Mouse (Mus musculus): ENCODE measurements around the gene Cst6. TPM values are rescaled to one million over a fixed set of nuclear protein-coding genes. Genes with fewer than 3 reads are reported as not detected.
A peak's percentile ranks its signal among the peaks of the same experiment; 100 is the strongest.

Cst6 gene
- polyA plus RNA-seq, 1 experiment from 2014 or later, result 9.7 TPM

DNA sequence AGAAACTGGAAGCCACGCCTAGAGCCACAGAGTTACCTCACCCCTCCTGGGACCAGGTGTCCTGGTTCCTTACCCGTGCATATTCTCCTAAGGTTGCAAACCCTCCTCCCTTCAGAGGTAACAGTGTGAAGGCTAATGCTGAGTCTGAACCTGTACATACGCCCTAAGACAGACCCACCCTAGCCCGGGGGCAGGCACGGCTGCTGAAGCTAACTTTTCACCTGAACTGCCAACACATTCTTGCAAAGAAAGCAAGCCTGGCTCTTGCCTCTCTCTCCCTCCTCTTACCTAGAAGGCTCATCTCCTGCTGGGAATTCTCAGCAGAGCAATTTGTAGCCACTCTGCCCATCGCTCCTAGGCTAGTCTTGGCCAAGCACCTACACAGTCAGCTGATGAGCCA is 48.8 kb downstream of the Cst6 start:
- Histone ChIP-seq H3K36me3 (peaks cover 32% of the 10 kb centered on the region), H3K4me3 (no peak overlapping the region), H3K4me2 (no peak overlapping the region), H3K4me1 (replicated peaks) (peaks cover 45% of the 10 kb centered on the region), H3K27ac (replicated peaks) (no peak overlapping the region), H3K9ac (0 out of 2 replicates have a peak overlapping the region, but pooled peaks have one; percentile 28), H3K9me3 (no peaks in the 10 kb centered on the region), H3K27me3 (no peaks in the 10 kb centered on the region)
- 89% methylated on average over 6 of the region's 6 CpGs for WGBS
- ATAC-seq (ENCODE audit: low read depth), result no peak

DNA sequence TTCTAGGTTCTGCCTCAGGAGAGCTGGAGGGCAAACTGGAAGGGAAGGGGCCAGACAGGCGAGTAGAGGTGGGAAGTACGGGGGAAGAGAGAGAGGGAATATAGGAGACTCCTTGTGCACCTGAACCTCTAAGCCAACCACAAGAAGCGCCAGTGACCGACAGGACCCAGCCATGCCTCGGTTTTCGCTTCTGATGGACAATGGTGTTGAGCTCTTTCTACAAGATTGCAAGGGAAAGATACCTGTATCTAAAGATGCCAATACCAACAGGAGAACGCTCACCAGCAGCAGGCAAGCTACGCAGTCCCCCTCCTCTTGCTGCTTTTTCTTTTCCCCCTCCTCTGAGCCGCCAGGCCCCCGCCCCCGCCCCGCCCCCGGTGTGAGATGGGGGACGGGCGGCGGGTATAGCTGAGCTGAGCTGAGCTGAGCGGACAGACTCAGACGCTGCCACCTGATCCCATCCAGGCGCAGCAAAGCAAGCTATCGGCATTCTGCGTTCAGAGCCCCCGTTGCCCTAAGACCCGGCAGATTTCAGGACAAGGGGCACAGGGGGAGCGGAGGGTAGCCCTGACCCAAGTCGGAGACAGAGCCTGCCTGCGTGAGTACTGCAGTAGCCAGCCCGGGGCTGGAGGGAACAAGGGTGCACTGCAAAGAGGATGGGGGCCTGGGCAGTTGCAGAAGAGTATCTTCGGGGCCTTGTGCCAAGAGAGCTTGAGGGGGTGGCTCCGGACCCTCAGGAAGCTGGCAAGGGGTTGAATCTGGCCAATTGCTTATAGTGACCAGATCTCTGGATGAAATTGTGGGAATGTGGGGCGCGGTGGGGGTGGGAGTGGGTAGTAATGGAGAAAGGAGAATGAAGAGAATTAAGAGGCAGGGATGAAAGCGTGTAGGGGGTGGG is 51.2 kb downstream of the Cst6 start, which contains the start of gene Gal3st3:
Gal3st3 (plus strand) TSS at position 429 of the 898 bp plus-strand sequence.
- ATAC-seq (ENCODE audit: low read depth), result peak; percentile 54
- peak within 1 kb of the TSS; percentile 69 for H3K4me3 ChIP-seq
- peak within 1 kb of the TSS; percentile 92 for H3K27ac ChIP-seq (replicated peaks)
- H3K9me3 ChIP-seq, result no peaks in the 10 kb centered on the region
- H3K4me1 ChIP-seq (replicated peaks), result peaks cover 58% of the 10 kb centered on the region
- no peaks in the 10 kb centered on the region for H3K27me3 ChIP-seq
- H3K4me2 ChIP-seq, result peak within 1 kb of the TSS; percentile 77
- 5% methylated on average over 32 of the region's 32 CpGs for WGBS
- H3K36me3 ChIP-seq, result peaks cover 18% of the 10 kb centered on the region
- H3K9ac ChIP-seq, result peak within 1 kb of the TSS; percentile 93

DNA sequence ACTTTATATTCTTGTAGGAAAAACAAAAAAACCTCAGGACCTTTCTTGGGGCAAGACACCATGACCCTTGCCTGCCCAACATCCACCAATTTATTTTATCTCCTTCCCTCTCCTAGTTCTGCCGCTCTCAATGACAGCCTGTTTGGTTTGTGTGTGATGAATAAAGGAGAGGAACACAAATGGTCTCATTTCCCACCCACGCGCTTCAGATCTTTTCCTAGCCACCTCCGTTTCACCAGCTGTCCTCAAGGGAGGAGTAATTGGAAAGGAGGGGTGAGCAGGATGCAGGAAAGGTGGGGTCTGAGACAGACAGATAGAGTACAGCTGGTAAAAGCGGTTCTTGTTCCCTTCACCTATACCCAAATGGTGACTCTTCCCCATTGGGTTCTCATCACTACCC is 52.7 kb downstream of the Cst6 start:
- Histone ChIP-seq H3K27ac (replicated peaks) (no peak overlapping the region), H3K4me1 (replicated peaks) (peaks cover 62% of the 10 kb centered on the region), H3K4me2 (no peak overlapping the region), H3K4me3 (no peak overlapping the region), H3K36me3 (peaks cover 23% of the 10 kb centered on the region), H3K9me3 (no peaks in the 10 kb centered on the region), H3K9ac (no peak overlapping the region), H3K27me3 (no peaks in the 10 kb centered on the region)
- no peak for ATAC-seq (ENCODE audit: low read depth)
- whole genome bisulfite sequencing, result 77% methylated on average over 5 of the region's 5 CpGs

DNA sequence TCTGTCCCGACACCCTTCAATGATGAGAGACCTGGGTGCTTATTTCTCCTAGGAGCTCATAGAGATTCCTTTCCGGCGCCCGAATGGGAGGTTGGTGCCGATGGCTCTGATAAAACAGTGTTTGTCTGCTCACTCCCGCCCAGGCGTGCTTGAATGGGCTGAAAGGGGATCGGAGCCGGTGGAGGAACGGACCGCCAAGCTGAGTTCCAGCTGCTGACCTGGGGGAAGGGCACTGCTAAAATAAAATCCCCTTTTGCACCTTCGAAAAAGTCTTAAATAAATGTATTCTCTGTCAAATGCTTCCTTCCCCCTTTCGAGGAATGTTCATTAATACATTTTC is 53.7 kb downstream of the Cst6 start:
- Histone ChIP-seq H3K27me3 (no peaks in the 10 kb centered on the region), H3K4me1 (replicated peaks) (peaks cover 61% of the 10 kb centered on the region), H3K27ac (replicated peaks) (peak overlapping the region; percentile 92), H3K4me2 (peak overlapping the region; percentile 73), H3K36me3 (peaks cover 32% of the 10 kb centered on the region), H3K9ac (peak overlapping the region; percentile 81), H3K9me3 (no peaks in the 10 kb centered on the region), H3K4me3 (peak overlapping the region; percentile 93)
- peak; percentile 15 for ATAC-seq (ENCODE audit: low read depth)
- 6% methylated on average over 13 of the region's 13 CpGs for WGBS

DNA sequence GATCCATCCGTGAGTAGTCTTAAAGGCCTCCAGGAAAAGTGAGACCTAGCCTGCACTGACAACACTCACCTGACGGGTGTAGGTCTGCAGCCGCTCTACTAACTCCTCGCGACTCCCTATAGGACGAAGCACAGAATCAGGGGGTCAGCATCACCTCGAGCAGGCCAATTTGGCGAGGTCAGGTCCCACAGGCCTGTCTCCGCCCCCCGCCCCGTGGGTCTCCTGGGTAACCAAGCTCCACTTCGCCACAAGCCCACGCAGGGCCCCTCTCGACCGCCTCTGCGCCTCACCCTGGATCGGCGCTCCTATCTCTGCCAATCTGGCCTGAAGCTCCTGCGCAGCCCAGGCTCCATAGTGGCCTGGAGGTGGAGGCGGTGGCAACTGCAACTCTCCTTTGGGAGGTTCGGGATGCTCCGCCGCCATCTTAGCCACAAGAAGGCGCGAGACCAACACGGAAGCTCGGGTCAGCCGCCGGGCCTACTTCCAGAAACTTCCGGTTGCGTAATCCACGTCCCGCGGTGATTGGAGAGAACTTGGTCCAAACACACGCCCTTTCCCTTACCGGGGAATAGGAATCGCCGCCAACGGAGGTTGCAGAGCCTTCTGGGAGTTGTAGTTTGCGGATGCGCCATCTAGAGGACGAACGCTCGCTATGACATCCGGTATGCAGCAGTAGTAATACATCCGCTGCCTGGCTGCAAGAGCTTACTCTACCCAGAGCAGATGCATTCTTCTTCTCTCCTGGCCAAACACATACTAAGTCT is 54.2 kb downstream of the Cst6 start, which contains the start of gene Sf3b2:
Sf3b2 (minus strand) TSS at position 484 of the 764 bp plus-strand sequence.
- peak; percentile 94 for ATAC-seq (ENCODE audit: low read depth)
- peak within 1 kb of the TSS; percentile 92 for H3K4me2 ChIP-seq
- H3K36me3 ChIP-seq, result peaks cover 38% of the 10 kb centered on the region
- H3K9ac ChIP-seq, result peak within 1 kb of the TSS; percentile 92
- no peaks in the 10 kb centered on the region for H3K27me3 ChIP-seq
- H3K4me1 ChIP-seq (replicated peaks), result peaks cover 55% of the 10 kb centered on the region
- WGBS, result under 1% methylated on average over 46 of the region's 46 CpGs
- H3K4me3 ChIP-seq, result peak within 1 kb of the TSS; percentile 93
- no peaks in the 10 kb centered on the region for H3K9me3 ChIP-seq
- peak within 1 kb of the TSS; percentile 92 for H3K27ac ChIP-seq (replicated peaks)

Other genes starting within 250 kb of the Cst6 start
- gene Rab1b, start 242.5 kb downstream of the Cst6 start, polyA plus RNA-seq (2015; fragmentation: Nextera tagmentation; extraction: Ambion mirVana), result 211 and 234 TPM in 2 replicates
- 73.7 and 80.2 TPM in 2 replicates for gene Klc2, start 231.0 kb downstream of the Cst6 start, polyA plus RNA-seq (2015; fragmentation: Nextera tagmentation; extraction: Ambion mirVana)
- gene Pacs1, start 76.5 kb downstream of the Cst6 start, polyA plus RNA-seq (2015; fragmentation: Nextera tagmentation; extraction: Ambion mirVana), result 36.3 and 41.0 TPM in 2 replicates
- 344 and 351 TPM in 2 replicates for gene Sf3b2, start 54.1 kb downstream of the Cst6 start, polyA plus RNA-seq (2015; fragmentation: Nextera tagmentation; extraction: Ambion mirVana)
- 34.1 and 34.6 TPM in 2 replicates for gene Gal3st3, start 51.2 kb downstream of the Cst6 start, polyA plus RNA-seq (2015; fragmentation: Nextera tagmentation; extraction: Ambion mirVana)
- not detected in 2 replicates for gene Catsper1, start 13.8 kb downstream of the Cst6 start, polyA plus RNA-seq (2015; fragmentation: Nextera tagmentation; extraction: Ambion mirVana)
- gene Eif1ad, start 17.2 kb upstream of the Cst6 start, polyA plus RNA-seq (2015; fragmentation: Nextera tagmentation; extraction: Ambion mirVana), result 51.1 and 55.2 TPM in 2 replicates
- gene Banf1, start 17.6 kb upstream of the Cst6 start, polyA plus RNA-seq (2015; fragmentation: Nextera tagmentation; extraction: Ambion mirVana), result 311 and 317 TPM in 2 replicates
- 72.2 and 74.8 TPM in 2 replicates for gene Sart1, start 39.1 kb upstream of the Cst6 start, polyA plus RNA-seq (2015; fragmentation: Nextera tagmentation; extraction: Ambion mirVana)
- 0.20 TPM in 1 of 2 replicates, not detected in the other for gene Tsga10ip, start 53.0 kb upstream of the Cst6 start, polyA plus RNA-seq (2015; fragmentation: Nextera tagmentation; extraction: Ambion mirVana)
- 318 and 326 TPM in 2 replicates for gene Drap1, start 75.4 kb upstream of the Cst6 start, polyA plus RNA-seq (2015; fragmentation: Nextera tagmentation; extraction: Ambion mirVana)
- gene AI837181, start 75.6 kb upstream of the Cst6 start, polyA plus RNA-seq (2015; fragmentation: Nextera tagmentation; extraction: Ambion mirVana), result 69.5 and 75.5 TPM in 2 replicates
- 0.59 TPM in 1 of 2 replicates, not detected in the other for gene Fosl1, start 98.0 kb upstream of the Cst6 start, polyA plus RNA-seq (2015; fragmentation: Nextera tagmentation; extraction: Ambion mirVana)
- 10.7 and 11.1 TPM in 2 replicates for gene Ccdc85b, start 108.3 kb upstream of the Cst6 start, polyA plus RNA-seq (2015; fragmentation: Nextera tagmentation; extraction: Ambion mirVana)
- 163 and 164 TPM in 2 replicates for gene Fibp, start 111.0 kb upstream of the Cst6 start, polyA plus RNA-seq (2015; fragmentation: Nextera tagmentation; extraction: Ambion mirVana)
- gene Ctsw, start 118.9 kb upstream of the Cst6 start, polyA plus RNA-seq (2015; fragmentation: Nextera tagmentation; extraction: Ambion mirVana), result 3.2 and 5.6 TPM in 2 replicates
- 56.9 and 60.8 TPM in 2 replicates for gene Efemp2, start 124.4 kb upstream of the Cst6 start, polyA plus RNA-seq (2015; fragmentation: Nextera tagmentation; extraction: Ambion mirVana)
- 40.4 and 43.2 TPM in 2 replicates for gene Mus81, start 138.8 kb upstream of the Cst6 start, polyA plus RNA-seq (2015; fragmentation: Nextera tagmentation; extraction: Ambion mirVana)
- 3,494 and 3,643 TPM in 2 replicates for gene Cfl1, start 140.9 kb upstream of the Cst6 start, polyA plus RNA-seq (2015; fragmentation: Nextera tagmentation; extraction: Ambion mirVana)
- not detected in 2 replicates for gene 1700020D05Rik, start 154.2 kb upstream of the Cst6 start, polyA plus RNA-seq (2015; fragmentation: Nextera tagmentation; extraction: Ambion mirVana)
- gene Snx32, start 161.0 kb upstream of the Cst6 start, polyA plus RNA-seq (2015; fragmentation: Nextera tagmentation; extraction: Ambion mirVana), result 69.9 and 74.3 TPM in 2 replicates
- gene Ovol1, start 211.1 kb upstream of the Cst6 start, polyA plus RNA-seq (2015; fragmentation: Nextera tagmentation; extraction: Ambion mirVana), result 0.11 TPM in 1 of 2 replicates, not detected in the other
- gene Ap5b1, start 218.5 kb upstream of the Cst6 start, polyA plus RNA-seq (2015; fragmentation: Nextera tagmentation; extraction: Ambion mirVana), result 2.9 and 3.5 TPM in 2 replicates